Comparison of ENCODE assay signal across 29 mouse cellular contexts in genomic region chr12:99979541-99979940, GRCm38 (mm10). TPM values are rescaled to one million over a fixed set of nuclear protein-coding genes. Genes with fewer than 3 reads are reported as not detected.
DNase-seq lines count a peak whose midpoint lies in the region; ATAC-seq and TF ChIP-seq lines count a peak whose summit lies in the region.
"Had no signal": no experiment of that assay in that cellular context is flagged by ENCODE, and none has a peak within 500 bp of the region (broad histone marks: within the 10 kb centered on the region; RNA-seq: fewer than 3 reads in every experiment).

No protein-coding gene starts in this region.

- intact Hi-C loops in heart, postnatal 10 days (cut with DNase I), result no loop called here

- ATAC-seq in inflammation-experienced regulatory T-cells, adult 6 months, result peak; percentile 41
- ATAC-seq in cerebellum, adult (ENCODE audit: insufficient number of reproducible peaks, low FRiP score, low TSS enrichment), result no peak
- ATAC-seq: forebrain, embryonic 15.5 days; hindbrain, postnatal 0 days; Patski had no signal

- peak overlapping the region; percentile 88 for H3K27ac ChIP-seq in bone marrow macrophage, adult 2 months (ENCODE audit: insufficient read depth, low read depth, low read length)
- H3K27ac ChIP-seq: embryonic facial prominence, embryonic 10.5 days; embryonic facial prominence, embryonic 13.5 days; forebrain, embryonic 12.5 days; forebrain, embryonic 15.5 days; heart, embryonic 15.5 days; hindbrain, embryonic 14.5 days; hindbrain, postnatal 0 days had no signal

- no peaks in the 10 kb centered on the region for H3K27me3 ChIP-seq in splenic B cell, adult 2 months (ENCODE audit: control insufficient read depth, insufficient read depth, low read length, poor library complexity, severe bottlenecking)
- H3K27me3 ChIP-seq: embryonic facial prominence, embryonic 13.5 days; forebrain, embryonic 12.5 days; forebrain, embryonic 15.5 days; heart, embryonic 12.5 days; heart, embryonic 15.5 days had no signal

- peaks cover 26% of the 10 kb centered on the region for H3K4me1 ChIP-seq in bone marrow macrophage, adult 2 months (ENCODE audit: control insufficient read depth, insufficient read depth, low read length)
- H3K4me1 ChIP-seq: embryonic facial prominence, embryonic 10.5 days; embryonic facial prominence, embryonic 13.5 days; forebrain, embryonic 12.5 days; forebrain, embryonic 15.5 days; heart, embryonic 12.5 days; heart, embryonic 15.5 days had no signal

- TF ChIP-seq POLR2A in bone marrow macrophage, adult 2 months (IDR thresholded peaks at IDR 0.05; ENCODE audit: borderline replicate concordance, low read depth, low read length), result no peak

- TF ChIP-seq CTCF in bone marrow macrophage, adult 2 months (IDR thresholded peaks at IDR 0.05; ENCODE audit: low read depth, low read length), result no peak

- H3K36me3 ChIP-seq in splenic B cell, adult 2 months (ENCODE audit: control insufficient read depth, insufficient read depth, low read length, poor library complexity, severe bottlenecking), result 0 out of 2 replicates have a peak, but pooled peaks cover 2% of the 10 kb centered on the region
- H3K36me3 ChIP-seq: embryonic facial prominence, embryonic 10.5 days; embryonic facial prominence, embryonic 13.5 days; forebrain, embryonic 12.5 days; forebrain, embryonic 15.5 days; heart, embryonic 12.5 days; heart, embryonic 15.5 days had no signal

- DNase-seq in heart, adult 11 months, result peak; percentile 73
- no peak for DNase-seq in heart, postnatal 10 days
- DNase-seq in splenic B cell, adult 2 months (ENCODE audit: low read depth, low spot score), result peak; percentile 60
- DNase-seq in adrenal gland, adult 8-10 months, result no peak
- DNase-seq in layer of hippocampus, postnatal 36 days, result no peak
- DNase-seq: adrenal gland, postnatal 14 days; B cell, adult 2 months; cerebellum, adult 11 months; cerebellum, adult 2 months; cerebellum, adult 9-11 months; cerebellum, postnatal 25 days; embryo, embryonic 11 days; gastrocnemius, postnatal 25 days; heart, postnatal 14 days; heart, postnatal 4 days; kidney, adult 11 months had no signal

- H3K4me3 ChIP-seq in bone marrow macrophage, adult 2 months (ENCODE audit: insufficient read depth, low read length), result peak overlapping the region; percentile 32
- H3K4me3 ChIP-seq: embryonic facial prominence, embryonic 10.5 days; embryonic facial prominence, embryonic 13.5 days; erythroblast, embryonic 14.5 days; forebrain, embryonic 12.5 days; forebrain, embryonic 15.5 days; heart, embryonic 12.5 days; heart, embryonic 15.5 days had no signal

RNA-seq across cellular contexts. Expression of gene Kcnk13, which starts 15.2 kb away (rescaled TPM):
- total RNA-seq in heart, postnatal 10 days (2021), result under 1 TPM; 0.62 to 0.74 TPM
- 27.7 and 28.3 TPM in 2 replicates for polyA plus RNA-seq in bone marrow macrophage, adult 2 months (2012; ENCODE audit: insufficient read depth, insufficient read length, missing spikeins)
- polyA plus RNA-seq in inflammation-experienced regulatory T-cells, adult 6 months (2017; shearing (Covaris generic)), result not detected
- total RNA-seq in adrenal gland, adult 8-10 months (2022), result 1 to 10 TPM; 1.0 to 1.3 (median 1.1) TPM
- total RNA-seq in layer of hippocampus, postnatal 36 days (2021), result 1 to 10 TPM; 7.4 TPM
- polyA plus RNA-seq: erythroblast, embryonic 14.5 days; Patski had no signal

Comparison
In these comparisons a context has a peak if more than half of its experiments do, and no peak if none do; other contexts are left out.
1. DNase-seq: peak in heart, adult 11 months (single experiment) and splenic B cell, adult 2 months (single experiment); none in heart, postnatal 10 days (0 of 2), adrenal gland, adult 8-10 months (single experiment) and layer of hippocampus, postnatal 36 days (0 of 2).